In genomic region chr17:55932635-55933034, GRCm38 (mm10) we compare ENCODE assay signal across 8 mouse cellular contexts. TPM values are rescaled to one million over a fixed set of nuclear protein-coding genes. Genes with fewer than 3 reads are reported as not detected.
DNase-seq lines count a peak whose midpoint lies in the region; ATAC-seq and TF ChIP-seq lines count a peak whose summit lies in the region.

No protein-coding gene starts in this region.

- H3K4me1 ChIP-seq in lung, embryonic 16.5 days (replicated peaks; ENCODE audit: control insufficient read depth, insufficient read depth, low read length): no peaks in the 10 kb centered on the region; the same call in 1 of the 2 replicates
- no peaks in the 10 kb centered on the region for H3K4me1 ChIP-seq in lung, adult 2 months (ENCODE audit: control insufficient read depth, insufficient read depth, low read length)
- peaks cover 44% of the 10 kb centered on the region for H3K4me1 ChIP-seq in erythroblast, embryonic 14.5 days (ENCODE audit: control insufficient read depth)
- H3K4me1 ChIP-seq in limb, embryonic 13.5 days: 0 out of 2 replicates have a peak, but pooled peaks cover 6% of the 10 kb centered on the region
- H3K4me1 ChIP-seq in small intestine, adult 2 months (ENCODE audit: control insufficient read depth, insufficient read depth, insufficient read length, low read length): peaks cover 5% of the 10 kb centered on the region; the same call in 1 of the 2 replicates

- DNase-seq in lung, adult 2 months: no peak
- no peak for DNase-seq in adrenal gland, adult 8-10 months
- DNase-seq in cerebellum, postnatal 10 days: no peak
- no peak for DNase-seq in Muller cell, postnatal 12 days (ENCODE audit: inconsistent ontology term)

- H3K9ac ChIP-seq in lung, embryonic 16.5 days (ENCODE audit: low read length): no peak overlapping the region
- peak overlapping the region; percentile 72; the same call in 1 of the 2 replicates for H3K9ac ChIP-seq in limb, embryonic 13.5 days

- WGBS in lung, embryonic 16.5 days: 65% methylated on average over 2 of the region's 2 CpGs
- 66% methylated on average over 2 of the region's 2 CpGs for WGBS in lung, adult 2 months
- 79% methylated on average over 2 of the region's 2 CpGs for whole genome bisulfite sequencing in limb, embryonic 13.5 days
- 51% methylated on average over 2 of the region's 2 CpGs for WGBS in small intestine, adult 2 months

- no peak for TF ChIP-seq CTCF in lung, adult 2 months (IDR thresholded peaks at IDR 0.05; ENCODE audit: insufficient read depth, low read length)
- TF ChIP-seq CTCF in small intestine, adult 2 months (IDR thresholded peaks at IDR 0.05; ENCODE audit: extremely low read depth, insufficient read length, insufficient replicate concordance, low read depth, low read length): no peak

- H3K4me3 ChIP-seq in lung, embryonic 16.5 days (ENCODE audit: low read length): peak overlapping the region; percentile 75
- no peak overlapping the region for H3K4me3 ChIP-seq in lung, adult 2 months (replicated peaks; ENCODE audit: extremely low read depth, low read depth, low read length)
- peak overlapping the region; percentile 76 for H3K4me3 ChIP-seq in erythroblast, embryonic 14.5 days (replicated peaks)
- H3K4me3 ChIP-seq in limb, embryonic 13.5 days: peak overlapping the region; percentile 64
- H3K4me3 ChIP-seq in small intestine, adult 2 months (ENCODE audit: low read depth, low read length): peak overlapping the region; percentile 90; the same call in 1 of the 2 replicates

- no peaks in the 10 kb centered on the region for H3K9me3 ChIP-seq in lung, embryonic 16.5 days (ENCODE audit: control insufficient read depth, low read length)
- peaks cover 22% of the 10 kb centered on the region for H3K9me3 ChIP-seq in erythroblast, embryonic 14.5 days (ENCODE audit: control insufficient read depth, low read length)
- 0 out of 2 replicates have a peak, but pooled peaks cover 6% of the 10 kb centered on the region for H3K9me3 ChIP-seq in limb, embryonic 13.5 days

- no peaks in the 10 kb centered on the region for H3K27me3 ChIP-seq in lung, embryonic 16.5 days (ENCODE audit: control insufficient read depth, insufficient read depth, low read depth, low read length)
- H3K27me3 ChIP-seq in erythroblast, embryonic 14.5 days (ENCODE audit: control insufficient read depth): no peaks in the 10 kb centered on the region
- no peaks in the 10 kb centered on the region for H3K27me3 ChIP-seq in limb, embryonic 13.5 days
- no peaks in the 10 kb centered on the region for H3K27me3 ChIP-seq in small intestine, adult 2 months (ENCODE audit: control insufficient read depth, insufficient read depth, low read length)

- no peak overlapping the region for H3K27ac ChIP-seq in lung, embryonic 16.5 days (ENCODE audit: low read length)
- no peak overlapping the region for H3K27ac ChIP-seq in limb, embryonic 13.5 days
- H3K27ac ChIP-seq in small intestine, adult 2 months (ENCODE audit: insufficient read depth, low read depth, low read length): no peak overlapping the region

- no peaks in the 10 kb centered on the region for H3K36me3 ChIP-seq in lung, embryonic 16.5 days (ENCODE audit: control insufficient read depth, insufficient read depth, low read length)
- H3K36me3 ChIP-seq in erythroblast, embryonic 14.5 days (ENCODE audit: control insufficient read depth): peaks cover 30% of the 10 kb centered on the region
- 0 out of 2 replicates have a peak, but pooled peaks cover 3% of the 10 kb centered on the region for H3K36me3 ChIP-seq in limb, embryonic 13.5 days
- H3K36me3 ChIP-seq in small intestine, adult 2 months (ENCODE audit: control insufficient read depth, insufficient read depth, low read length): no peaks in the 10 kb centered on the region

- ATAC-seq in lung, embryonic 16.5 days (ENCODE audit: low read depth): no peak
- ATAC-seq in limb, embryonic 13.5 days (ENCODE audit: low FRiP score, low read depth): no peak

- no peak for TF ChIP-seq POLR2A in lung, adult 2 months (IDR thresholded peaks at IDR 0.05; ENCODE audit: borderline replicate concordance, extremely low read depth, low read depth, low read length)
- no peak for TF ChIP-seq POLR2A in small intestine, adult 2 months (IDR thresholded peaks at IDR 0.05; ENCODE audit: low read depth, low read length)

- peak overlapping the region; percentile 81 for H3K4me2 ChIP-seq in lung, embryonic 16.5 days (ENCODE audit: low read depth, low read length)
- peak overlapping the region; percentile 75 for H3K4me2 ChIP-seq in limb, embryonic 13.5 days (replicated peaks)

RNA-seq across cellular contexts. Expression of gene Zfp119b, which starts 16.7 kb away (rescaled TPM):
- polyA plus RNA-seq in lung, embryonic 16.5 days (2015; fragmentation: Nextera tagmentation; extraction: Ambion mirVana): 6.1 and 8.3 TPM in 2 replicates
- polyA plus RNA-seq in lung, adult 2 months (2012; rRNA removed): 0.29 and 0.70 TPM in 2 replicates
- not detected in 2 replicates for polyA plus RNA-seq in erythroblast, embryonic 14.5 days (2012)
- polyA plus RNA-seq in limb, embryonic 13.5 days (2015; fragmentation: Nextera tagmentation; extraction: Ambion mirVana): 7.0 and 7.6 TPM in 2 replicates
- 0.09 TPM in 1 of 2 replicates, not detected in the other for polyA plus RNA-seq in small intestine, adult 2 months (2012; rRNA removed)
- total RNA-seq in adrenal gland, adult 8-10 months (2022): 1 to 10 TPM; 2.9 to 7.1 (median 4.9) TPM

RNA-seq across cellular contexts. Expression of gene Ebi3, which starts 19.8 kb away (rescaled TPM):
- 2.0 and 2.8 TPM in 2 replicates for polyA plus RNA-seq in lung, embryonic 16.5 days (2015; fragmentation: Nextera tagmentation; extraction: Ambion mirVana)
- polyA plus RNA-seq in lung, adult 2 months (2012; rRNA removed): 7.3 and 12.4 TPM in 2 replicates
- polyA plus RNA-seq in erythroblast, embryonic 14.5 days (2012): 0.34 and 0.37 TPM in 2 replicates
- polyA plus RNA-seq in limb, embryonic 13.5 days (2015; fragmentation: Nextera tagmentation; extraction: Ambion mirVana): 1.3 and 1.4 TPM in 2 replicates
- polyA plus RNA-seq in small intestine, adult 2 months (2012; rRNA removed): 4.9 and 7.5 TPM in 2 replicates
- total RNA-seq in adrenal gland, adult 8-10 months (2022): 1 to 10 TPM in 3 of 4 experiments, under 1 TPM in 1; 0.49 to 2.0 (median 1.5) TPM

RNA-seq across cellular contexts. Expression of gene Yju2, which starts 26.3 kb away (rescaled TPM):
- 25.5 and 27.3 TPM in 2 replicates for polyA plus RNA-seq in lung, embryonic 16.5 days (2015; fragmentation: Nextera tagmentation; extraction: Ambion mirVana)
- polyA plus RNA-seq in lung, adult 2 months (2012; rRNA removed): 8.8 and 9.5 TPM in 2 replicates
- 1.6 and 1.7 TPM in 2 replicates for polyA plus RNA-seq in erythroblast, embryonic 14.5 days (2012)
- 25.5 and 27.8 TPM in 2 replicates for polyA plus RNA-seq in limb, embryonic 13.5 days (2015; fragmentation: Nextera tagmentation; extraction: Ambion mirVana)
- 3.4 and 7.9 TPM in 2 replicates for polyA plus RNA-seq in small intestine, adult 2 months (2012; rRNA removed)
- total RNA-seq in adrenal gland, adult 8-10 months (2022): 10 to 100 TPM; 18.6 to 21.4 (median 20.3) TPM

RNA-seq across cellular contexts. Expression of gene Shd, which starts 37.6 kb away (rescaled TPM):
- 6.8 and 7.3 TPM in 2 replicates for polyA plus RNA-seq in lung, embryonic 16.5 days (2015; fragmentation: Nextera tagmentation; extraction: Ambion mirVana)
- polyA plus RNA-seq in lung, adult 2 months (2012; rRNA removed): 1.6 and 1.9 TPM in 2 replicates
- not detected in 2 replicates for polyA plus RNA-seq in erythroblast, embryonic 14.5 days (2012)
- polyA plus RNA-seq in limb, embryonic 13.5 days (2015; fragmentation: Nextera tagmentation; extraction: Ambion mirVana): 50.4 and 50.7 TPM in 2 replicates
- polyA plus RNA-seq in small intestine, adult 2 months (2012; rRNA removed): 1.1 and 3.4 TPM in 2 replicates
- 1 to 10 TPM; 1.7 to 4.8 (median 3.0) TPM for total RNA-seq in adrenal gland, adult 8-10 months (2022)

RNA-seq across cellular contexts. Expression of gene Zfp959, which starts 40.7 kb away (rescaled TPM):
- 15.4 and 17.3 TPM in 2 replicates for polyA plus RNA-seq in lung, embryonic 16.5 days (2015; fragmentation: Nextera tagmentation; extraction: Ambion mirVana)
- polyA plus RNA-seq in lung, adult 2 months (2012; rRNA removed): 0.96 and 1.2 TPM in 2 replicates
- 0.06 and 0.10 TPM in 2 replicates for polyA plus RNA-seq in erythroblast, embryonic 14.5 days (2012)
- polyA plus RNA-seq in limb, embryonic 13.5 days (2015; fragmentation: Nextera tagmentation; extraction: Ambion mirVana): 13.9 and 14.3 TPM in 2 replicates
- 0.27 TPM in 1 of 2 replicates, not detected in the other for polyA plus RNA-seq in small intestine, adult 2 months (2012; rRNA removed)
- total RNA-seq in adrenal gland, adult 8-10 months (2022): 1 to 10 TPM; 3.7 to 9.2 (median 6.3) TPM
